Mouse (Mus musculus): ENCODE measurements around the gene 7420426K07Rik. TPM values are rescaled to one million over a fixed set of nuclear protein-coding genes. Genes with fewer than 3 reads are reported as not detected.
A peak's percentile ranks its signal among the peaks of the same experiment; 100 is the strongest.

7420426K07Rik gene
- polyA plus RNA-seq, 1 experiment from 2014 or later, result not detected

- Histone ChIP-seq H3K4me3 (ENCODE audit: low read depth, low read length) (no peak overlapping the region), H3K27me3 (replicated peaks; ENCODE audit: control insufficient read depth, insufficient read depth, low read length) (no peaks in the 10 kb centered on the region), H3K9ac (ENCODE audit: low read depth, low read length) (no peak overlapping the region), H3K4me2 (ENCODE audit: low read depth, low read length) (no peak overlapping the region), H3K36me3 (ENCODE audit: control insufficient read depth, insufficient read depth, low read length) (no peaks in the 10 kb centered on the region), H3K27ac (replicated peaks; ENCODE audit: low read depth, low read length) (no peak overlapping the region), H3K9me3 (ENCODE audit: control insufficient read depth, low read length) (peaks cover 4% of the 10 kb centered on the region; the same call in 1 of the 2 replicates), H3K4me1 (ENCODE audit: control insufficient read depth, insufficient read depth, low read length) (0 out of 2 replicates have a peak, but pooled peaks cover 3% of the 10 kb centered on the region)
- DNase-seq (ENCODE audit: low spot score), result no peak
- ATAC-seq (ENCODE audit: low read depth), result no peak
- WGBS, result 91% methylated on average over 2 of the region's 2 CpGs
These were observed 26.6 kb downstream of the 7420426K07Rik start for GRCm38 (mm10) chr9:98929496-98929895.

DNA sequence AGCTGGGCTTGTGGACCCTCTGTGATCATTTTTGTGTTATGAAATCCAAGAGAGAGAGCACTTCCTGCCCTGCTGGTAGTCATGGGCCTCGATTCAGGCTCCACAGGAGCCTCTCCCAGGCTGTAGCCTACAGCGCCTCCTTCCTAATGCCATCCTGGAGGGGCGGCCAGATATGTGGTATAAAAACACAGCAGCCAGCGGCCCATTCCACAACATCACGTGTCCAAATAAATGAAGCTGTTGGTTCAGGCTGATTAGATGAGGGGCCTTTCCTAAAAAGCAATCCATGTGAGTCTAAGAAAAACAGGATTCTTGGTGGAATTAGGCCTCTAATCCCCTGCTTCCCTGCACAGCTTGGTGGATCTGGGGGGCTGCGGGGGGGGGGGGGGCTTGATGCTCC is 30.0 kb downstream of the 7420426K07Rik start:
- no peaks in the 10 kb centered on the region for H3K36me3 ChIP-seq (ENCODE audit: control insufficient read depth, insufficient read depth, low read length)
- H3K4me2 ChIP-seq (ENCODE audit: low read depth, low read length), result no peak overlapping the region
- DNase-seq (ENCODE audit: low spot score), result no peak
- no peaks in the 10 kb centered on the region; the same call in 1 of the 2 replicates for H3K27me3 ChIP-seq (replicated peaks; ENCODE audit: control insufficient read depth, insufficient read depth, low read length)
- H3K4me1 ChIP-seq (ENCODE audit: control insufficient read depth, insufficient read depth, low read length), result 0 out of 2 replicates have a peak, but pooled peaks cover 3% of the 10 kb centered on the region
- ATAC-seq (ENCODE audit: low read depth), result no peak
- WGBS, result 16% methylated on average over 5 of the region's 6 CpGs
- H3K9me3 ChIP-seq (ENCODE audit: control insufficient read depth, low read length), result peaks cover 4% of the 10 kb centered on the region; the same call in 1 of the 2 replicates
- H3K4me3 ChIP-seq (ENCODE audit: low read depth, low read length), result no peak overlapping the region
- 0 out of 2 replicates have a peak overlapping the region, but pooled peaks have one; percentile 5 for H3K9ac ChIP-seq (ENCODE audit: low read depth, low read length)
- H3K27ac ChIP-seq (replicated peaks; ENCODE audit: low read depth, low read length), result no peak overlapping the region

- Histone ChIP-seq H3K27ac (replicated peaks; ENCODE audit: low read depth, low read length) (no peak overlapping the region), H3K4me2 (ENCODE audit: low read depth, low read length) (no peak overlapping the region), H3K4me3 (ENCODE audit: low read depth, low read length) (no peak overlapping the region), H3K36me3 (ENCODE audit: control insufficient read depth, insufficient read depth, low read length) (no peaks in the 10 kb centered on the region), H3K4me1 (ENCODE audit: control insufficient read depth, insufficient read depth, low read length) (0 out of 2 replicates have a peak, but pooled peaks cover 3% of the 10 kb centered on the region), H3K27me3 (replicated peaks; ENCODE audit: control insufficient read depth, insufficient read depth, low read length) (no peaks in the 10 kb centered on the region; the same call in 1 of the 2 replicates), H3K9ac (ENCODE audit: low read depth, low read length) (no peak overlapping the region), H3K9me3 (ENCODE audit: control insufficient read depth, low read length) (no peaks in the 10 kb centered on the region)
- 19% methylated on average over 16 of the region's 16 CpGs for whole genome bisulfite sequencing
- DNase-seq (ENCODE audit: low spot score) (peak; percentile 46), ATAC-seq (ENCODE audit: low read depth) (peak; percentile 86)
These were observed 32.4 kb downstream of the 7420426K07Rik start for GRCm38 (mm10) chr9:98935190-98935909.

- no peak for DNase-seq (ENCODE audit: low spot score)
- Histone ChIP-seq H3K4me2 (ENCODE audit: low read depth, low read length) (no peak overlapping the region), H3K4me1 (ENCODE audit: control insufficient read depth, insufficient read depth, low read length) (no peaks in the 10 kb centered on the region), H3K27me3 (replicated peaks; ENCODE audit: control insufficient read depth, insufficient read depth, low read length) (no peaks in the 10 kb centered on the region; the same call in 1 of the 2 replicates), H3K36me3 (ENCODE audit: control insufficient read depth, insufficient read depth, low read length) (no peaks in the 10 kb centered on the region), H3K9ac (ENCODE audit: low read depth, low read length) (no peak overlapping the region), H3K27ac (replicated peaks; ENCODE audit: low read depth, low read length) (no peak overlapping the region), H3K4me3 (ENCODE audit: low read depth, low read length) (no peak overlapping the region), H3K9me3 (ENCODE audit: control insufficient read depth, low read length) (no peaks in the 10 kb centered on the region)
- WGBS, result 13% methylated on average over 2 of the region's 2 CpGs
- no peak for ATAC-seq (ENCODE audit: low read depth)
These were observed 36.4 kb downstream of the 7420426K07Rik start for GRCm38 (mm10) chr9:98939290-98939689.

GRCm38 (mm10) chr9:98952171-98953050 is 49.5 kb downstream of the 7420426K07Rik start:
- Histone ChIP-seq H3K4me1 (ENCODE audit: control insufficient read depth, insufficient read depth, low read length) (peaks cover 11% of the 10 kb centered on the region; the same call in 1 of the 2 replicates), H3K9ac (ENCODE audit: low read depth, low read length) (peak overlapping the region; percentile 43), H3K27me3 (replicated peaks; ENCODE audit: control insufficient read depth, insufficient read depth, low read length) (peaks cover 77% of the 10 kb centered on the region), H3K4me3 (ENCODE audit: low read depth, low read length) (peak overlapping the region; percentile 31), H3K36me3 (ENCODE audit: control insufficient read depth, insufficient read depth, low read length) (no peaks in the 10 kb centered on the region), H3K4me2 (ENCODE audit: low read depth, low read length) (peak overlapping the region; percentile 87), H3K9me3 (ENCODE audit: control insufficient read depth, low read length) (no peaks in the 10 kb centered on the region), H3K27ac (replicated peaks; ENCODE audit: low read depth, low read length) (no peak overlapping the region)
- DNase-seq (ENCODE audit: low spot score), result peak; percentile 58
- 3% methylated on average over 36 of the region's 40 CpGs for whole genome bisulfite sequencing
- no peak for ATAC-seq (ENCODE audit: low read depth)

DNA sequence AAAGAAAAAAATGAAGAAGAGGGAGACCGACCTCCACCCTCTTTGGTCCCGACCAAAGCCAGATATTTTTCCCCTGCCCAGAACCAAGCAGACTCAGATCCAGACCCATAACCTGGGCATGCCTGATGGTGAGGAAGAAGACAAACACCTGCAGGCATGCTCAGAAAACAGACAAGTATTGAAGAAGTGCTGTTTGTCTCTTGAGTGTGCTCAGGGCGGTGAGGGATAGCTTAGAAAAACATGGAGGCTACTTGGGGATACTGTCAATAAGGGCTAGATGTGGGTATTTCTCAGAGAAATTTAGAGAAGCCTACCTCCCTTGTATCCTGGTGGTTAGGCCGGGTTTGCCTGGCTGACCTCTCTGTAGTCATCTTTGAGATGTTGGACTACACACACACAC is 50.4 kb downstream of the 7420426K07Rik start:
- H3K27me3 ChIP-seq (replicated peaks; ENCODE audit: control insufficient read depth, insufficient read depth, low read length), result peaks cover 86% of the 10 kb centered on the region
- WGBS, result 13% methylated on average over 4 of the region's 4 CpGs
- peak overlapping the region; percentile 10 for H3K4me3 ChIP-seq (ENCODE audit: low read depth, low read length)
- H3K4me2 ChIP-seq (ENCODE audit: low read depth, low read length), result peak overlapping the region; percentile 87
- H3K4me1 ChIP-seq (ENCODE audit: control insufficient read depth, insufficient read depth, low read length), result peaks cover 11% of the 10 kb centered on the region; the same call in 1 of the 2 replicates
- H3K36me3 ChIP-seq (ENCODE audit: control insufficient read depth, insufficient read depth, low read length), result no peaks in the 10 kb centered on the region
- ATAC-seq (ENCODE audit: low read depth) (no peak), DNase-seq (ENCODE audit: low spot score) (no peak)
- H3K27ac ChIP-seq (replicated peaks; ENCODE audit: low read depth, low read length), result no peak overlapping the region
- H3K9me3 ChIP-seq (ENCODE audit: control insufficient read depth, low read length), result no peaks in the 10 kb centered on the region
- H3K9ac ChIP-seq (ENCODE audit: low read depth, low read length), result no peak overlapping the region

- Histone ChIP-seq H3K4me2 (ENCODE audit: low read depth, low read length) (peak overlapping the region; percentile 87), H3K27me3 (replicated peaks; ENCODE audit: control insufficient read depth, insufficient read depth, low read length) (peaks cover 91% of the 10 kb centered on the region), H3K4me1 (ENCODE audit: control insufficient read depth, insufficient read depth, low read length) (peaks cover 11% of the 10 kb centered on the region; the same call in 1 of the 2 replicates), H3K27ac (replicated peaks; ENCODE audit: low read depth, low read length) (no peak overlapping the region), H3K9me3 (ENCODE audit: control insufficient read depth, low read length) (no peaks in the 10 kb centered on the region), H3K36me3 (ENCODE audit: control insufficient read depth, insufficient read depth, low read length) (no peaks in the 10 kb centered on the region), H3K4me3 (ENCODE audit: low read depth, low read length) (peak overlapping the region; percentile 54), H3K9ac (ENCODE audit: low read depth, low read length) (peak overlapping the region; percentile 70; the same call in 1 of the 2 replicates)
- ATAC-seq (ENCODE audit: low read depth), result no peak
- 1% methylated on average over 9 of the region's 9 CpGs for WGBS
- no peak for DNase-seq (ENCODE audit: low spot score)
These were observed 50.9 kb downstream of the 7420426K07Rik start for GRCm38 (mm10) chr9:98953830-98954229.
